Mouse (Mus musculus) C2C12 (cell line): ENCODE data around the gene Gm9970. TPM values are rescaled to one million over a fixed set of nuclear protein-coding genes. Genes with fewer than 3 reads are reported as not detected.

Source experiments
- H3K27me3 ChIP-seq: one replicate; pipeline ENCODE4 v1.6.1; 2011; ENCODE audit not compliant: control insufficient read depth, insufficient read depth, insufficient read length
- H3K36me3 ChIP-seq: one replicate; pipeline ENCODE4 v1.6.1; 2011; ENCODE audit not compliant: control insufficient read depth, insufficient read depth
- H3K4me3 ChIP-seq: one replicate; pipeline ENCODE4 v1.5.1; 2011; ENCODE audit warnings: mild to moderate bottlenecking, control low read depth; ENCODE audit not compliant: poor library complexity, insufficient read depth, severe bottlenecking
- H3K79me2 ChIP-seq: one replicate; pipeline ENCODE4 v1.6.1; 2011; ENCODE audit not compliant: control insufficient read depth, insufficient read depth
- H3K79me3 ChIP-seq: one replicate; pipeline ENCODE4 v1.6.1; 2011; ENCODE audit warnings: low read depth, control low read depth
- H3ac ChIP-seq: one replicate; pipeline ENCODE3; 2011; ENCODE audit warnings: low read depth; ENCODE audit not compliant: control insufficient read depth, insufficient read length
- CEBPB ChIP-seq: IDR thresholded peaks from one replicate; pipeline ENCODE4 v1.6.1; 2011; ENCODE audit warnings: low read depth, mild to moderate bottlenecking, control low read depth, moderate library complexity
- CTCF ChIP-seq: IDR thresholded peaks from one replicate; pipeline ENCODE4 v1.5.1; 2011; ENCODE audit not compliant: control insufficient read depth, insufficient read depth, insufficient read length
- FOSL1 ChIP-seq: IDR thresholded peaks from one replicate; pipeline ENCODE4 v1.8.0; 2011; ENCODE audit warnings: mild to moderate bottlenecking, low read length; ENCODE audit not compliant: poor library complexity, insufficient read depth, severe bottlenecking
- MAX ChIP-seq: IDR thresholded peaks from one replicate; pipeline ENCODE4 v1.6.1; 2011; ENCODE audit warnings: mild to moderate bottlenecking, control low read depth
- MYOD1 ChIP-seq: IDR thresholded peaks from one replicate; pipeline ENCODE4 v1.6.1; 2011; ENCODE audit warnings: low read depth; ENCODE audit not compliant: control insufficient read depth, insufficient read length
- MYOG ChIP-seq: IDR thresholded peaks from one replicate; pipeline ENCODE4 v1.6.1; 2011; ENCODE audit not compliant: control insufficient read depth, insufficient read length; ENCODE audit errors: extremely low read depth
- USF1 ChIP-seq: IDR thresholded peaks from one replicate; pipeline ENCODE4 v1.6.1; 2011; ENCODE audit warnings: low read depth, mild to moderate bottlenecking, control low read depth, moderate library complexity
- polyA plus RNA-seq: library from polyadenylated mRNA; unstranded; fragments of >200 nt; fragmentation: generic; extraction: Trizol; gene quantifications from one replicate; pipeline ENCODE4 v1.2.1, GENCODE M21; 2012; ENCODE audit warnings: missing spikeins

The Gm9970 gene
- polyA plus RNA-seq, 1 experiment = 0.09 TPM

GRCm38 (mm10) chr5:31204421-31204820 is 36.6 kb downstream of the Gm9970 start:
- H3ac ChIP-seq = no peak overlapping the region
- peaks cover 45% of the 10 kb centered on the region for H3K79me2 ChIP-seq
- no peaks in the 10 kb centered on the region for H3K27me3 ChIP-seq
- H3K36me3 ChIP-seq = peaks cover 73% of the 10 kb centered on the region
- H3K4me3 ChIP-seq = no peak overlapping the region
- peaks cover 26% of the 10 kb centered on the region for H3K79me3 ChIP-seq
- TF ChIP-seq CEBPB (no peak), MAX (no peak), CTCF (no peak), MYOG (no peak), FOSL1 (no peak), MYOD1 (no peak), USF1 (no peak)

GRCm38 (mm10) chr5:31203866-31204265 is 37.2 kb downstream of the Gm9970 start:
- no peak overlapping the region for H3ac ChIP-seq
- peaks cover 23% of the 10 kb centered on the region for H3K79me3 ChIP-seq
- peaks cover 78% of the 10 kb centered on the region for H3K36me3 ChIP-seq
- TF ChIP-seq FOSL1 (no peak), MYOD1 (no peak), CTCF (no peak), MAX (no peak), MYOG (no peak), USF1 (no peak), CEBPB (no peak)
- no peak overlapping the region for H3K4me3 ChIP-seq
- H3K79me2 ChIP-seq = peaks cover 39% of the 10 kb centered on the region
- no peaks in the 10 kb centered on the region for H3K27me3 ChIP-seq

DNA sequence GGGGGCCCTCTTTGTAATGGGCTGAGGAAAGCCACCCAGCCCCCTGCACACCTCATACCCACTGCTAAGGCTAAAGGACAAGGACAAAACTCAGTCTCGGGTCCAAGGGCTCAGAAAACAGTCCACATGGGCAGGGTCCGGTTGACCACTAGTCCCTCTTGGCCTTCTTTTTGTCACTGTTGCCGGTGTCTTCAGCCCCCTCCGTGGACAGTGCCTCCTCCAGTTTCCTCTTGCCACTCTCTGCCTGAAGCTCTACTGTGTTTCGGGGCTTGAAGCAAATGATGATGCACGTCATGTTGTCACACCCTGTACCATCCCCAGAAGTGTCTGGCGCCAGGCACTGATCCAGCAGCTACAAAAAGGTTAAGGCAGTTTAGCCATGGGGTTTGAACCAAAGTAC is 38.1 kb downstream of the Gm9970 start:
- no peak overlapping the region for H3ac ChIP-seq
- peaks cover 80% of the 10 kb centered on the region for H3K36me3 ChIP-seq
- H3K27me3 ChIP-seq = no peaks in the 10 kb centered on the region
- H3K4me3 ChIP-seq = peak overlapping the region; percentile 33
- H3K79me2 ChIP-seq = peaks cover 30% of the 10 kb centered on the region
- H3K79me3 ChIP-seq = peaks cover 16% of the 10 kb centered on the region
- TF ChIP-seq FOSL1 (no peak), MAX (no peak), CTCF (no peak), USF1 (no peak), CEBPB (no peak), MYOG (no peak), MYOD1 (no peak)

- Histone ChIP-seq H3K36me3 (peaks cover 80% of the 10 kb centered on the region), H3K79me3 (peaks cover 9% of the 10 kb centered on the region), H3K27me3 (no peaks in the 10 kb centered on the region), H3ac (peak within 1 kb of the TSS; percentile 69), H3K4me3 (peak within 1 kb of the TSS; percentile 66), H3K79me2 (peaks cover 20% of the 10 kb centered on the region)
- TF ChIP-seq CEBPB (no peak), MYOD1 (no peak), FOSL1 (no peak), MYOG (no peak), MAX (peak; percentile 20), USF1 (peak; percentile 42), CTCF (no peak)
Measured at GRCm38 (mm10) chr5:31201742-31202590, 39.1 kb downstream of the Gm9970 start, which contains the start of gene Zfp513. TSS of gene Zfp513 (minus strand) at chr5:31202303.

GRCm38 (mm10) chr5:31201042-31201741 is 39.8 kb downstream of the Gm9970 start:
- Histone ChIP-seq H3K4me3 (peak overlapping the region; percentile 66), H3K79me3 (peaks cover 9% of the 10 kb centered on the region), H3ac (peak overlapping the region; percentile 69), H3K36me3 (peaks cover 82% of the 10 kb centered on the region), H3K79me2 (peaks cover 19% of the 10 kb centered on the region), H3K27me3 (no peaks in the 10 kb centered on the region)
- TF ChIP-seq FOSL1 (no peak), MYOG (no peak), CTCF (no peak), MYOD1 (no peak), USF1 (no peak), CEBPB (no peak), MAX (no peak)

DNA sequence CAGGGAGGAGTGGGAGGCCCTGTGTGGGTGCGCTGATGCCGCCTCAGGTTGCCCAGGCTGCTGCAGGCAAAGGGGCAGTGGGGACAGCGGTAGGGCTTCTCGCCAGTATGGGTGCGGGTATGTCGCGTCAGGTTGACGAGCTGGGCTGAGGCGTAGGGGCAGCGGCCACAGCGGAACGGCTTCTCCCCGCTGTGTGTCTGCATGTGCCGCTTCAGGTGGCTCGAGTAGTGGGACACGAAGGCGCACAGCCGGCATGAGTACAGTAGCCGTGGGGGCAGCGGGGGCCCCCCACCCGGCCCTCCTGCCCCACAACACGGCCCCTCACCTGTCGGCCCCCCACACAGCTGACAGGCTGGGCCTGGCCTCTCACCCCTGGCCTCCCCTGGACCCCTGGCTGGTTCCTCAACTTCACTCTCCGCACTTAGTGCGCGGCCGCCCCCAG is 40.7 kb downstream of the Gm9970 start:
- peak overlapping the region; percentile 14 for H3K4me3 ChIP-seq
- H3K27me3 ChIP-seq = no peaks in the 10 kb centered on the region
- H3ac ChIP-seq = no peak overlapping the region
- H3K79me3 ChIP-seq = peaks cover 9% of the 10 kb centered on the region
- peaks cover 82% of the 10 kb centered on the region for H3K36me3 ChIP-seq
- no peak for TF ChIP-seq MYOD1
- TF ChIP-seq CTCF = no peak
- no peak for TF ChIP-seq MAX
- TF ChIP-seq CEBPB = no peak
- no peak for TF ChIP-seq USF1
- peaks cover 19% of the 10 kb centered on the region for H3K79me2 ChIP-seq
